Mouse (Mus musculus): ENCODE data around the gene Camk1g. TPM values are rescaled to one million over a fixed set of nuclear protein-coding genes. Genes with fewer than 3 reads are reported as not detected.

Gene Camk1g
- polyA plus RNA-seq, 1 experiment from 2014 or later = not detected

DNA sequence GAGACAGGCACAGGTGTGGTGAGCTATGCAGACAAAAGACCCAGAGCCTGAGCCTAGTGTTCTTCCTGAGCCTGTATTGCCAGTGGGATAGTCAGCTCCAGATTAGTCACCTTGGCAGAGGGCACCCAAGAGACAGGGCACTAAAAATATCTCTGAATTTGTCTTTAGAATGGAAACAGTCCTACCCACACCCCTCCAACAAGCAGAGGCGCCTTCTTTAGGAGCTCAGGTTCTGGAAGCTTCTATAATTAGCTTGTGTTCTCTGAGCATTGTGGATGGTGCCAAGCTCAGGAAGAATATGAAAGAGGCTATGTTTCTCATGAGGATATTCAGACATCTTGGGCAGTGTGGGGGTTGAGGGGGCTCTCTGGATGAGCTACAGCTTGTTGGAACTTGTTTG is 37.4 kb downstream of the Camk1g start:
- Histone ChIP-seq H3K27ac (no peak overlapping the region), H3K79me2 (ENCODE audit: inconsistent target) (no peaks in the 10 kb centered on the region), H3K4me3 (ENCODE audit: inconsistent target) (no peak overlapping the region), H3K36me3 (ENCODE audit: inconsistent target) (no peaks in the 10 kb centered on the region)
- WGBS (ENCODE audit: missing documents) = 100% methylated on average over 1 of the region's 1 CpGs

DNA sequence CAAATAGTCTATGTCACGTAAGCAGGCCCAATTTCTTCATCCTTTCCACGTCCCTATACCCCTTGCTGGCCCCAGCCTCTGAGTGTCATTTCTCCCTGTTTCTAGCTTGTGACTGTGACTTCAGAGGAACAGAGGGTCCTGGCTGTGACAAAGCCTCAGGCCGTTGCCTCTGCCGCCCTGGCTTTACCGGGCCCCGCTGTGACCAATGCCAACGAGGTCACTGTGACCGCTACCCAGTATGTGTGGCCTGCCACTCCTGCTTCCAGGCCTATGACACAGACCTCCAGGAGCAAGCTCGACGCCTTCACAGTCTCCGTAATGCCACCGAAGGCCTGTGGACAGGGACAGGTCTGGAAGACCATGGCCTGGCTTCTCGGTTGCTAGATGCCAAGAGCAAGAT is 38.1 kb downstream of the Camk1g start:
- no peak overlapping the region for H3K4me3 ChIP-seq (ENCODE audit: inconsistent target)
- H3K79me2 ChIP-seq (ENCODE audit: inconsistent target) = no peaks in the 10 kb centered on the region
- 94% methylated on average over 13 of the region's 13 CpGs for WGBS (ENCODE audit: missing documents)
- no peaks in the 10 kb centered on the region for H3K36me3 ChIP-seq (ENCODE audit: inconsistent target)
- H3K27ac ChIP-seq = no peak overlapping the region

DNA sequence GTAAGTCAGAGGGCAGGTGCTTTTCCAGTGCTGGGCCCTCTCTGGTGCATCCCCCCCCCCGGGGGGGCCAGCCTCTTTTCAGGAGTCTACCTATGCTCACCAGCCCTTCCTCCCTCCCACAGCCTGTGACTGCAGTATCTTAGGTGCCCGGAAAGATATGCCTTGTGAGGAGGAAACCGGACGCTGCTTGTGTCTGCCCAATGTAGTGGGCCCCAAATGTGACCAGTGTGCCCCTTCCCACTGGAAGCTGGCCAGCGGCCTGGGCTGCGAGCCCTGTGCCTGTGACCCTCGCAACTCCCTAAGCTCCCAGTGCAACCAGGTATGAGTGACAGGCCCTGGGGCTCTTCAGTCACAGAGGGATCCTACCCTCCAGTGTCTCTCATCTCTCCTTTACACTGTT is 39.5 kb downstream of the Camk1g start:
- Histone ChIP-seq H3K79me2 (ENCODE audit: inconsistent target) (no peaks in the 10 kb centered on the region), H3K27ac (no peak overlapping the region), H3K36me3 (ENCODE audit: inconsistent target) (no peaks in the 10 kb centered on the region), H3K4me3 (ENCODE audit: inconsistent target) (no peak overlapping the region)
- WGBS (ENCODE audit: missing documents) = 88% methylated on average over 7 of the region's 7 CpGs

GRCm38 (mm10) chr1:193330172-193330571 is 39.9 kb downstream of the Camk1g start:
- Histone ChIP-seq H3K4me3 (ENCODE audit: inconsistent target) (no peak overlapping the region), H3K79me2 (ENCODE audit: inconsistent target) (no peaks in the 10 kb centered on the region)
- 38% methylated on average over 10 of the region's 10 CpGs for WGBS (ENCODE audit: missing documents)

DNA sequence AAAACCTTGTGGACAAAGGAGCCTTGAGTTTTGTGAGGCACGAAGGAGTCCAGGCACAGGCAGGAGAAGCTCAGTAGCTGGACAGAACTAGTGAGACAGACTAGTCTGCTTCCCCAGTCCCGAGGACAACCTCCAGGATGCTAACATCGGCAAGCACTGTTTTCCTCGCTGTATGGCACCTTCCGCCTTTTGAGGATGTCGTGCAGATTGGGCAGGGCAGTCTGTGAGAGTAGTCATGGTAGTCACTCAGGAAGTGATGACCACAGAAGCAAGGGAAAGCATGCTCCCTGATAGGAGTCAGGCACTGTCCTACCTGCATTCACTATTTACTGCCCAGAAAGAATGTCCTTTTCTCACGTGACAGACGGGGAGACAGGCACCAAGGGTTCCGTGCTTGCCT is 40.5 kb downstream of the Camk1g start:
- Histone ChIP-seq H3K4me3 (ENCODE audit: inconsistent target) (no peak overlapping the region), H3K27ac (no peak overlapping the region), H3K79me2 (ENCODE audit: inconsistent target) (no peaks in the 10 kb centered on the region), H3K36me3 (ENCODE audit: inconsistent target) (no peaks in the 10 kb centered on the region)
- 39% methylated on average over 9 of the region's 9 CpGs for WGBS (ENCODE audit: missing documents)

More at GRCm38 (mm10) chr1:193330172-193330571, 39.9 kb downstream of the Camk1g start:
- no peak overlapping the region for H3K27ac ChIP-seq
- no peaks in the 10 kb centered on the region for H3K36me3 ChIP-seq (ENCODE audit: inconsistent target)

DNA sequence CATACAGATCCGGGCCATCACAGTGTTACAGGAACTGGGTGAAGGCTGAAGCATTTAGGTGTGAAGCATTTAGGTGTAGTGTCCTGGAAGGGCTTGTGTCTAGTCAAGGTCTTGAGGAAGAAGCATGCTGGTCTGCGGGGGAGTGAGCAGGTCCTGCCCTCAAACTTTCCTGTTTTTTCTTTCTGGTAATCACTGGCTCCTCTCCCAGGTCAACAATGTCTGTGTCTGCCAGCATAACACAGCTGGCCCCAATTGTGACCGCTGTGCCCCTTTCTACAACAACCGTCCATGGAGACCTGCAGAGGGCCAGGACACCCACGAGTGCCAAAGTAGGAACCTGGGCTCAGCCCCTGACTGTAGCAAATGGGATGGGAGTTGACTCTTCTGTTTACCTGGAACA is 42.4 kb downstream of the Camk1g start:
- Histone ChIP-seq H3K4me3 (ENCODE audit: inconsistent target) (no peak overlapping the region), H3K79me2 (ENCODE audit: inconsistent target) (no peaks in the 10 kb centered on the region), H3K36me3 (ENCODE audit: inconsistent target) (no peaks in the 10 kb centered on the region), H3K27ac (no peak overlapping the region)
- WGBS (ENCODE audit: missing documents) = 80% methylated on average over 5 of the region's 5 CpGs

GRCm38 (mm10) chr1:193327216-193327615 is 42.9 kb downstream of the Camk1g start:
- no peak overlapping the region for H3K4me3 ChIP-seq (ENCODE audit: inconsistent target)
- no peaks in the 10 kb centered on the region for H3K36me3 ChIP-seq (ENCODE audit: inconsistent target)
- no peak overlapping the region for H3K27ac ChIP-seq
- 90% methylated on average over 1 of the region's 1 CpGs for WGBS (ENCODE audit: missing documents)
- H3K79me2 ChIP-seq (ENCODE audit: inconsistent target) = no peaks in the 10 kb centered on the region

DNA sequence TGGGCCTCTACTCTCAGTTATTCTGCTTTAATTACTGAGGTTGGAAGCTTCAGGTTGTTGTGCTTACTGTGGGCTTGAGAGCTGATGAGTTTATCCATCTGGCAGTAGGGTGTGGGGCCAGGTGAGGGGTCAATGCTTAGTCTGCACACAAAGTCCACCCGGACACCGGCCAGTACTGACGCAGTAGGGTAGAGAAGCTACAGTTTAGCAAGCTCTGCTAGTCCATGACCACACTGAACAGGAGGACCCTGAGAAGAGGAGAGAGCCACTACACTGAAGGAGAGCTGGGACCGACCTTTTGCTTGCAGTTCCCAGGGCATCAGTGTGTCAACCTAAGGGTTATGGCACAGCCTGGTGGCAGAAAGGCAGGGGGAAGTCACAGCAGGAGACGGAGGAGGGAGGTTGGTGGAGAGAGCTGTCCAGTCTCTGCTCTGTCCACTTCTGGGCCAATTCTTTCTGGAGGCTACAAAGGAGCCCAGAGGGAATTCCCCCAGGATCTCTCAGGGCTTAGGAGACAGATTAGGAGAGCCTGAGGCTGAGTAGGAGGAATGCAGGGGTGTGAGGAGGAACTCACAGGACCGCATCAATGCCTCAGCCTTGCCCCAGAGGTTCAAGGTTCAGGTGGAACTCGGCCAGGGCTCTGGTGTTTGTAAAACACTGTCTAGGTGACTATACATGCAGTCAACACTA is 43.5 kb downstream of the Camk1g start:
- 83% methylated on average over 7 of the region's 7 CpGs for WGBS (ENCODE audit: missing documents)

GRCm38 (mm10) chr1:193325891-193326290 is 44.2 kb downstream of the Camk1g start:
- H3K79me2 ChIP-seq (ENCODE audit: inconsistent target) = no peaks in the 10 kb centered on the region
- no peaks in the 10 kb centered on the region for H3K36me3 ChIP-seq (ENCODE audit: inconsistent target)
- H3K27ac ChIP-seq = no peak overlapping the region
- H3K4me3 ChIP-seq (ENCODE audit: inconsistent target) = no peak overlapping the region
- 92% methylated on average over 6 of the region's 6 CpGs for WGBS (ENCODE audit: missing documents)

More for the DNA sequence above, 43.5 kb downstream of the Camk1g start:
- H3K79me2 ChIP-seq (ENCODE audit: inconsistent target) = no peaks in the 10 kb centered on the region
- H3K36me3 ChIP-seq (ENCODE audit: inconsistent target) = no peaks in the 10 kb centered on the region
- no peak overlapping the region for H3K27ac ChIP-seq
- no peak overlapping the region for H3K4me3 ChIP-seq (ENCODE audit: inconsistent target)

- H3K27ac ChIP-seq = no peak overlapping the region
- no peaks in the 10 kb centered on the region for H3K79me2 ChIP-seq (ENCODE audit: inconsistent target)
- 53% methylated on average over 2 of the region's 2 CpGs for WGBS (ENCODE audit: missing documents)
- no peak overlapping the region for H3K4me3 ChIP-seq (ENCODE audit: inconsistent target)
- no peaks in the 10 kb centered on the region for H3K36me3 ChIP-seq (ENCODE audit: inconsistent target)
Observed at GRCm38 (mm10) chr1:193324224-193324623, 45.9 kb downstream of the Camk1g start.

DNA sequence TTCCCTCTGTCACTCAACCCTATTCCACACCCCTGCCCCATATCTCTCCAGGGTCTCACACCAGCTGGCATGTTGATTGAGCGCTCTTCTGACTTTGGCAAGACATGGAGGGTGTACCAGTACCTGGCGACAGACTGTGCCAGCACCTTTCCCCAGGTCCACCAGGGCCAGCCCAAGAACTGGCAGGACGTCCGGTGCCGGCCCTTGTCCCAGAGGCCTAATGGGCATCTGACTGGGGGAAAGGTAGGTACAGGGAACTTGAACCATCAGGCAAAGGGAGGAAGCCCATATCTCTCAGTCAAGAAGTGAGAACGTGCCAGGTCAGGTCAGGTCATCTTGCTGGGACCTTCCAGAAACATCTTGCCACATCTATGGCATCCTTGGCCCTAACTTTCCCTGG is 46.4 kb downstream of the Camk1g start:
- H3K36me3 ChIP-seq (ENCODE audit: inconsistent target) = no peaks in the 10 kb centered on the region
- no peak overlapping the region for H3K27ac ChIP-seq
- WGBS (ENCODE audit: missing documents) = 94% methylated on average over 6 of the region's 6 CpGs
- no peaks in the 10 kb centered on the region for H3K79me2 ChIP-seq (ENCODE audit: inconsistent target)
- no peak overlapping the region for H3K4me3 ChIP-seq (ENCODE audit: inconsistent target)

GRCm38 (mm10) chr1:193320398-193320797 is 49.7 kb downstream of the Camk1g start:
- Histone ChIP-seq H3K79me2 (ENCODE audit: inconsistent target) (no peaks in the 10 kb centered on the region), H3K36me3 (ENCODE audit: inconsistent target) (no peaks in the 10 kb centered on the region), H3K27ac (no peak overlapping the region), H3K4me3 (ENCODE audit: inconsistent target) (no peak overlapping the region)
- WGBS (ENCODE audit: missing documents) = 88% methylated on average over 8 of the region's 8 CpGs

DNA sequence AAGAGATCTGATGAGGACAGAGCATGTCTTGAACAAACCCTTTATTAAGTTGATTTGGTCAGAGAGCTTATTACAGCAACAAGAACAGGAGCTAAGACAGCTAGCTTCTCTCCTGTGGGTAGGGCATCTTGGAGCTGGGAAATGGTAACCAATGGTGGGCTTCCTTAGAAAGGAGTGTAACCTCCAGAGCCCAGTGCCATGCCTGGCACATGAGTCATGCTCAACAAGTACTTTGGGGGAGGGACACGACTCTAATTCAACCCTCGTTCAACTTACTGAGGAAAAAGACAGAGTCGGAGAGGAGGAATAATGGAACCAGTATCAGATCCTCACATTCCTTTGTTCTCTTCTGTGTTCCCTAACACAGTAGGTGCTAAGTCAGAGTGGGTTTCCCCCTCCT is 50.4 kb downstream of the Camk1g start:
- Histone ChIP-seq H3K27ac (no peak overlapping the region), H3K79me2 (ENCODE audit: inconsistent target) (no peaks in the 10 kb centered on the region), H3K36me3 (ENCODE audit: inconsistent target) (no peaks in the 10 kb centered on the region), H3K4me3 (ENCODE audit: inconsistent target) (no peak overlapping the region)
- WGBS (ENCODE audit: missing documents) = 82% methylated on average over 3 of the region's 3 CpGs

GRCm38 (mm10) chr1:193317159-193317559 is 52.9 kb downstream of the Camk1g start:
- H3K79me2 ChIP-seq (ENCODE audit: inconsistent target) = no peaks in the 10 kb centered on the region
- H3K4me3 ChIP-seq (ENCODE audit: inconsistent target) = no peak overlapping the region
- 75% methylated on average over 6 of the region's 6 CpGs for WGBS (ENCODE audit: missing documents)
- H3K36me3 ChIP-seq (ENCODE audit: inconsistent target) = no peaks in the 10 kb centered on the region
- H3K27ac ChIP-seq = no peak overlapping the region

DNA sequence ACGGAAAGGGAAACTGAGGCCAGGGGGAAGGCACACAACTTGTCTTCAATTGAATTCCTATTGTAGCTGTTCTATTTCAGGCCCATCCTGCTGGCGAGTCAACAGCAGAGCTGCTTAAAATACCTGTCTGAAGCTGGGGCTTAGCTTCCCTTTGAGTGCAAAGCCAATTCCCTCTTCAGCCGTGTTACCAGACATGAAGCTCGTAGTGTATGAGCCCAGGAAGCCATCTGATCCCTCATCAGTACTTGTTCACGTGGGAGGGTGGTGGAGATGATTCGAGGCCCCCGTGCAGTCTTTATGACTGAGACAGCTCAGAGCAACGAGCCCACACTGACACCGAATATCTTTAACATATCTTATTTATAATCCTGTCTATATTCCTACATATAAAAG is 53.7 kb downstream of the Camk1g start:
- Histone ChIP-seq H3K4me3 (ENCODE audit: inconsistent target) (no peak overlapping the region), H3K36me3 (ENCODE audit: inconsistent target) (no peaks in the 10 kb centered on the region), H3K79me2 (ENCODE audit: inconsistent target) (no peaks in the 10 kb centered on the region), H3K27ac (no peak overlapping the region)
- 89% methylated on average over 9 of the region's 9 CpGs for WGBS (ENCODE audit: missing documents)
